In genomic region chr8:47664231-47664785, GRCm38 (mm10) we compare ENCODE assay signal across 17 mouse cellular contexts.
"Had no signal": no experiment of that assay in that cellular context is flagged by ENCODE, and none has a peak within 500 bp of the region (broad histone marks: within the 10 kb centered on the region; RNA-seq: fewer than 3 reads in every experiment).

No protein-coding gene starts in this region.

- H3K36me3 ChIP-seq: midbrain, embryonic 15.5 days had no signal

- H3K9ac ChIP-seq: kidney, embryonic 15.5 days; limb, embryonic 15.5 days; liver, embryonic 13.5 days; liver, postnatal 0 days; lung, embryonic 15.5 days; midbrain, embryonic 15.5 days; neural tube, embryonic 13.5 days; stomach, embryonic 15.5 days had no signal

- H3K4me1 ChIP-seq: kidney, embryonic 15.5 days; limb, embryonic 15.5 days; lung, embryonic 15.5 days; midbrain, embryonic 15.5 days; neural tube, embryonic 13.5 days; stomach, embryonic 15.5 days had no signal

- ATAC-seq: liver, postnatal 0 days; midbrain, embryonic 15.5 days had no signal

- H3K4me2 ChIP-seq: kidney, embryonic 15.5 days; limb, embryonic 15.5 days; liver, embryonic 13.5 days; lung, embryonic 15.5 days; midbrain, embryonic 11.5 days; midbrain, embryonic 15.5 days; neural tube, embryonic 13.5 days; stomach, embryonic 15.5 days had no signal

- H3K9me3 ChIP-seq: kidney, embryonic 15.5 days; limb, embryonic 15.5 days; liver, embryonic 13.5 days; lung, embryonic 15.5 days; megakaryocyte, embryonic 14.5 days; midbrain, embryonic 15.5 days; neural tube, embryonic 13.5 days; stomach, embryonic 15.5 days had no signal

- H3K4me3 ChIP-seq: kidney, embryonic 15.5 days; left cerebral cortex, adult 2 months; limb, embryonic 15.5 days; liver, embryonic 13.5 days; lung, embryonic 15.5 days; megakaryocyte, embryonic 14.5 days; midbrain, embryonic 15.5 days; neural tube, embryonic 13.5 days; stomach, embryonic 15.5 days had no signal

- H3K27me3 ChIP-seq: kidney, embryonic 15.5 days; limb, embryonic 15.5 days; liver, embryonic 13.5 days; lung, embryonic 15.5 days; megakaryocyte, embryonic 14.5 days; midbrain, embryonic 15.5 days; neural tube, embryonic 13.5 days; stomach, embryonic 15.5 days had no signal

- DNase-seq: kidney, postnatal 14 days; liver, embryonic 13.5 days; liver, postnatal 0 days; lung, postnatal 14 days; retina, postnatal 1 day; thymus, adult 2 months; thymus, postnatal 25 days had no signal

- H3K27ac ChIP-seq: kidney, embryonic 15.5 days; left cerebral cortex, adult 2 months; limb, embryonic 15.5 days; liver, embryonic 13.5 days; lung, embryonic 15.5 days; macrophage; midbrain, embryonic 15.5 days; neural tube, embryonic 13.5 days; stomach, embryonic 15.5 days had no signal
